Mouse (Mus musculus) hindbrain, embryonic 16.5 days (tissue): ENCODE data around the gene Itgb1bp1. TPM values are rescaled to one million over a fixed set of nuclear protein-coding genes. Genes with fewer than 3 reads are reported as not detected.

Source experiments
- ATAC-seq: fragments of 200-750 bp; cut with Nextera tagmentation; 2 replicates; pipeline ENCODE4 v1.8.0; 2017; ENCODE audit warnings: moderate TSS enrichment, moderate library complexity
- H3K27ac ChIP-seq: fragments of 300-500 bp; sonication (generic); 2 replicates; pipeline ENCODE4 v1.5.1; 2014; ENCODE audit warnings: low read depth, mild to moderate bottlenecking, control low read depth, low read length, moderate library complexity
- H3K27me3 ChIP-seq: fragments of 300-500 bp; sonication (generic); replicated peaks from 2 replicates; pipeline ENCODE4 v1.6.1; 2014; ENCODE audit warnings: low read length; ENCODE audit not compliant: control insufficient read depth, insufficient read depth
- H3K36me3 ChIP-seq: fragments of 300-500 bp; sonication (generic); 2 replicates; pipeline ENCODE4 v1.6.1; 2014; ENCODE audit warnings: mild to moderate bottlenecking, low read length, moderate library complexity, mixed read lengths; ENCODE audit not compliant: control insufficient read depth, insufficient read depth
- H3K4me1 ChIP-seq: fragments of 300-500 bp; sonication (generic); 2 replicates; pipeline ENCODE4 v1.6.1; 2014; ENCODE audit warnings: low read depth, low read length; ENCODE audit not compliant: control insufficient read depth, insufficient read depth
- H3K4me2 ChIP-seq: fragments of 300-500 bp; sonication (generic); 2 replicates; pipeline ENCODE4 v1.6.1; 2014; ENCODE audit warnings: mild to moderate bottlenecking, low read length, control low read depth, moderate library complexity
- H3K4me3 ChIP-seq: fragments of 300-500 bp; sonication (generic); 2 replicates; pipeline ENCODE4 v1.5.1; 2014; ENCODE audit warnings: mild to moderate bottlenecking, low read length, control low read depth, moderate library complexity
- H3K9ac ChIP-seq: fragments of 300-500 bp; sonication (generic); 2 replicates; pipeline ENCODE4 v1.6.1; 2014; ENCODE audit warnings: low read depth, mild to moderate bottlenecking, control low read depth, low read length, moderate library complexity
- H3K9me3 ChIP-seq: fragments of 300-500 bp; sonication (generic); 2 replicates; pipeline ENCODE4 v1.6.1; 2014; ENCODE audit warnings: mild to moderate bottlenecking, low read length, moderate library complexity; ENCODE audit not compliant: control insufficient read depth
- WGBS: fragments of 180-500 bp; shearing (Covaris S2); extraction: QIAGEN DNeasy Blood & Tissue Kit; methylation state at CpG from one replicate; pipeline ENCODE4 v1.1.7; 2014; 5-methylcytosine and 5-hydroxymethylcytosine counted together
- polyA plus RNA-seq: library from polyadenylated mRNA; unstranded; fragments of >200 nt; fragmentation: Nextera tagmentation; extraction: Ambion mirVana; gene quantifications from 2 replicates; pipeline ENCODE4 v1.2.1, GENCODE M21; 2015

The Itgb1bp1 gene
- polyA plus RNA-seq, 1 experiment from 2014 or later = 37.0 TPM

GRCm38 (mm10) chr12:21324101-21324500 lies 38.0 kb upstream of the Itgb1bp1 start:
- Histone ChIP-seq H3K27me3 (no peaks in the 10 kb centered on the region), H3K36me3 (peaks cover 27% of the 10 kb centered on the region), H3K9ac (no peak overlapping the region), H3K4me1 (no peaks in the 10 kb centered on the region), H3K4me2 (no peak overlapping the region), H3K9me3 (no peaks in the 10 kb centered on the region), H3K27ac (no peak overlapping the region), H3K4me3 (no peak overlapping the region)
- WGBS = 87% methylated on average over 5 of the region's 5 CpGs
- ATAC-seq = no peak

DNA sequence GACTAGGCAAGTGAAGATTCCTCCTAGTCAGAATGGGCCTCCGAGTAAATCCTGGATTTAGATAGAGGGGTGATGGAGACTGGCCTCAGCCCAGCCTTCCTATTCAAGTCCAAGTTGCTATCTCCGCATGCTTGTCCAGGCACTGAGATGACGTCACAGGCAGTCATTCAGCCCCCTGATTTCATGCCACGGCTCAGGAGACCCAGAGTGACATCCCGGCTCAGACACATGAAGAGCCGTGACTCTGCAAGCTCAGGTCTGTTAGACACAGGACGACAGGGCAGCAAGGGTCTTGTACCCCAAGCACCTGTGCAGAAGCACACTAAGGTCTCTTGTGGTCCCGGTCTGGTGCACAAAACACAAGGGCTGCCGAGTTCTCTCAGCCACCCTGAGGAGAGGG lies 36.8 kb upstream of the Itgb1bp1 start:
- no peak for ATAC-seq
- no peak overlapping the region for H3K27ac ChIP-seq
- 89% methylated on average over 9 of the region's 9 CpGs for WGBS
- peaks cover 23% of the 10 kb centered on the region for H3K36me3 ChIP-seq
- H3K9me3 ChIP-seq = no peaks in the 10 kb centered on the region
- no peaks in the 10 kb centered on the region for H3K27me3 ChIP-seq
- H3K4me3 ChIP-seq = no peak overlapping the region
- no peak overlapping the region for H3K9ac ChIP-seq
- H3K4me1 ChIP-seq = no peaks in the 10 kb centered on the region
- no peak overlapping the region for H3K4me2 ChIP-seq

GRCm38 (mm10) chr12:21322296-21322695 lies 36.2 kb upstream of the Itgb1bp1 start:
- WGBS = 82% methylated on average over 4 of the region's 4 CpGs
- peaks cover 17% of the 10 kb centered on the region for H3K36me3 ChIP-seq

GRCm38 (mm10) chr12:21321170-21321569 lies 35.1 kb upstream of the Itgb1bp1 start:
- Histone ChIP-seq H3K27ac (no peak overlapping the region), H3K36me3 (peaks cover 14% of the 10 kb centered on the region), H3K9ac (no peak overlapping the region), H3K27me3 (no peaks in the 10 kb centered on the region), H3K4me3 (no peak overlapping the region), H3K4me1 (peaks cover 5% of the 10 kb centered on the region; the same call in 1 of the 2 replicates), H3K9me3 (no peaks in the 10 kb centered on the region), H3K4me2 (no peak overlapping the region)
- ATAC-seq = no peak
- WGBS = 83% methylated on average over 9 of the region's 9 CpGs

More at GRCm38 (mm10) chr12:21322296-21322695, 36.2 kb upstream of the Itgb1bp1 start:
- Histone ChIP-seq H3K27me3 (no peaks in the 10 kb centered on the region), H3K4me3 (no peak overlapping the region), H3K4me2 (no peak overlapping the region), H3K27ac (no peak overlapping the region), H3K4me1 (no peaks in the 10 kb centered on the region), H3K9ac (no peak overlapping the region), H3K9me3 (no peaks in the 10 kb centered on the region)
- no peak for ATAC-seq

- Histone ChIP-seq H3K9ac (0 out of 2 replicates have a peak overlapping the region, but pooled peaks have one; percentile 39), H3K27me3 (no peaks in the 10 kb centered on the region), H3K4me3 (no peak overlapping the region), H3K4me2 (no peak overlapping the region), H3K36me3 (peaks cover 11% of the 10 kb centered on the region), H3K9me3 (no peaks in the 10 kb centered on the region), H3K4me1 (peaks cover 9% of the 10 kb centered on the region), H3K27ac (no peak overlapping the region)
- 88% methylated on average over 4 of the region's 4 CpGs for WGBS
- ATAC-seq = no peak
Observed at GRCm38 (mm10) chr12:21320317-21320716, 34.2 kb upstream of the Itgb1bp1 start.

GRCm38 (mm10) chr12:21318143-21318895 lies 32.2 kb upstream of the Itgb1bp1 start:
- H3K4me1 ChIP-seq = peaks cover 9% of the 10 kb centered on the region
- no peaks in the 10 kb centered on the region for H3K9me3 ChIP-seq
- WGBS = 65% methylated on average over 12 of the region's 12 CpGs
- no peak for ATAC-seq
- H3K4me3 ChIP-seq = no peak overlapping the region
- peaks cover 11% of the 10 kb centered on the region; the same call in 1 of the 2 replicates for H3K36me3 ChIP-seq
- no peak overlapping the region for H3K27ac ChIP-seq
- no peak overlapping the region for H3K9ac ChIP-seq
- H3K27me3 ChIP-seq = no peaks in the 10 kb centered on the region
- no peak overlapping the region for H3K4me2 ChIP-seq

DNA sequence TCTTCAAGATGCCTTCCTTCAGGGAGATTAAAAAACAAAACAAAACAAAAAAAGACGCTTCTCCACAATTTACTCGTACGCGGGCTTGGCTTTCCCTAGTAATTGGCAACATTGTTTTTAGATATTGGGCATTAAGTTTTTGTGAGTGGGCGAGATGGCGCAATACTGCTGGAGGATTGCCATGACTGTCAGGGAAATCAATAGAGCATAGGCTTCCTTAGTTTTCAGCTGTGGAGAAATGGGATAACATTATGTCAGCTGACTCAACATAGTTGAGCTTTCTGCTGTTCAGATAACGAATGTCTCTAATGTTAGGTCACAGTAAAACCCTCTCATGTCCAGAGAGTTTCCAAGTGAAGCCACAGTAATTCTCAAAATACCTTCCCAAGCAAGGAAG lies 30.8 kb upstream of the Itgb1bp1 start:
- H3K9ac ChIP-seq = peak overlapping the region; percentile 81
- no peaks in the 10 kb centered on the region for H3K9me3 ChIP-seq
- H3K4me1 ChIP-seq = peaks cover 9% of the 10 kb centered on the region
- H3K27me3 ChIP-seq = no peaks in the 10 kb centered on the region
- 28% methylated on average over 7 of the region's 7 CpGs for WGBS
- peaks cover 13% of the 10 kb centered on the region; the same call in 1 of the 2 replicates for H3K36me3 ChIP-seq
- H3K4me2 ChIP-seq = peak overlapping the region; percentile 70
- H3K4me3 ChIP-seq = peak overlapping the region; percentile 54
- ATAC-seq = no peak
- H3K27ac ChIP-seq = no peak overlapping the region

GRCm38 (mm10) chr12:21315923-21316868 lies 30.1 kb upstream of the Itgb1bp1 start, which contains the start of gene Iah1:
Gene Iah1, plus strand, starts transcription at chr12:21316389.
- H3K27ac ChIP-seq = peak within 1 kb of the TSS; percentile 41
- peak; percentile 91 for ATAC-seq
- H3K36me3 ChIP-seq = peaks cover 14% of the 10 kb centered on the region
- H3K4me3 ChIP-seq = peak within 1 kb of the TSS; percentile 54
- peak within 1 kb of the TSS; percentile 70 for H3K4me2 ChIP-seq
- WGBS = 2% methylated on average over 54 of the region's 59 CpGs
- H3K9me3 ChIP-seq = no peaks in the 10 kb centered on the region
- H3K27me3 ChIP-seq = no peaks in the 10 kb centered on the region
- peaks cover 9% of the 10 kb centered on the region for H3K4me1 ChIP-seq
- H3K9ac ChIP-seq = peak within 1 kb of the TSS; percentile 81

- Histone ChIP-seq H3K9ac (no peak overlapping the region), H3K36me3 (peaks cover 36% of the 10 kb centered on the region), H3K4me3 (no peak overlapping the region), H3K9me3 (no peaks in the 10 kb centered on the region), H3K27ac (no peak overlapping the region), H3K4me1 (peaks cover 9% of the 10 kb centered on the region), H3K4me2 (no peak overlapping the region), H3K27me3 (no peaks in the 10 kb centered on the region)
- no peak for ATAC-seq
- 90% methylated on average over 5 of the region's 5 CpGs for WGBS
Observed at GRCm38 (mm10) chr12:21312201-21312600, 26.1 kb upstream of the Itgb1bp1 start.
